Mouse (Mus musculus) thymus, postnatal 25 days (tissue): Measurements from ENCODE around the gene Akr1c14.
"Not testable (repeated sequence)": the region's sequence is repeated elsewhere in the genome, so short reads cannot be mapped to it uniquely, and the experiment has no call there.

Experiments
- DNase-seq: peaks from one replicate; pipeline ENCODE4 v3.0.0; 2022

The Akr1c14 gene

DNA sequence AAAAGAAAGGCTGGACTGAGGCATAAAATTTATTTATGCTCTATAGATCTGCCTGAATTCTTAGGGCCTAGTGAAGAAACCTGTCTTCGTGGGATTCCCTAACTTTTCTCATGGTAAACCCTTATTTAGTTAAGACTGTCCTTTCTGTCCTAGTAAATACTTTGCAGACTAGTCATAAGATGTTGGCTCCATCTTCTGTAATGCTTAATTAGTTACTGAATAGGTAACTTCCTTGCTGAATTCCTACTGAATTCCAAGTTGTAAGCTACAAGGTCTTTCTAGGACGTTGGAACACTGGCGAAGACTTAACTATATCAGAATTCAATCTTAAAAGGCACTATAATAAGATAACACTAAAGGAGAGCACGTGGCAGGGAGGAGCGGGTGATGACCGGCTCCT, 75.7 kb downstream of the Akr1c14 start:
- DNase-seq, result not testable (repeated sequence)

DNA sequence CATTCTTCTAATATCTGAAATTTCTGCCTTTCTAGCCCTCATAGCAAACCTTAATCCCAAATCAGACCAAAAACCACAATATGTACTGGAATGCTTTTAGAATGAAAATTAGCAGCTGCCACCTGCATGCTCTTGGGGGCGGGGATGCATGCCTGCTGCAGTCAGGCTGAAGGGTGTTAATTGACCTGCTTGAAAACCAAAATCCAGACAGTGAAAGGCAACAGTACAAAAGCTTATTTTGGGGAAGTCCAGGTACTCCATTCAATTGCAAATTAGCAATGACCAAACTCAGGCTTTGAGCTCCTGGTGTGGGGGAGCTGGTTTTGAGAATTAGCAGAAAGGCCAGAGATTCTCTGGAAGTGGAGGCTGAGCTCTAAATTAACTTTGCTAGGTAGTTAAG, 77.0 kb downstream of the Akr1c14 start:
- not testable (repeated sequence) for DNase-seq

DNA sequence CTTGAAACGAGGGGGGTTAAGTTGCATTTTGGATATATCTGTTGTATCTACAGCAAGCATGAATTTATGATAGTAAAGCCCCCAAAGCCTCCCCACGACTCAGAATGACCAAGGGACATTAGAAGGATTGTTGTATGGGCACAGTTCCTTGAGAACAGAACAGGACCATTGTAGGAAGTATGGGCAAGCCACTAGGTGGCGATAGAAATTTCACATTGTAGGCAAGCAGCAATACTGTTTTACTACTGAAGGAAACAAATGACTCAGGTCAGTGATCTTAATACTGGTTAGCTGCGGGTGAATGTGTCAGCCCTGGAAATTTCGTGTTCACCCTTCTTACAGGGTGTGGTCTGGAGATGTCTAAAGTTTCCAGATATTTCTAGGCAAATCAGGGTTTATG, 80.3 kb downstream of the Akr1c14 start:
- peak; percentile 5 for DNase-seq

DNA sequence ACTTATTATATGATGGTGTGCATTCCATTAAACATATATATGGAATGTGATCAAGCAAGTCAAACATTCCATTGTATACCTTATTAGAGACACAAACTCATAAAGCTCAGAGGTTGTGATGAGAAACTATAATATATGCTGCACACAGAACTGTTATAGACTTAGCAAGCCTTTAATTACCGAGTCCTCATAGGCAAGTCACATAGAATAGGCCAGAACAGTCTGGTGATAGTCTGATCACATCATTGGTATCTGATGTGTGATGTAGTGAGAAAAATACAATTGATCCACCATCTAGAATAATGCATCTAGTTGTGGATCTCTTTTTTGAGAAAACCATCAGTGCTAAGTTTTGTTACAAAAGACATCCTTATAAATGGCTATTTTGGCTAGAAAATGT, 82.5 kb downstream of the Akr1c14 start:
- no peak for DNase-seq

DNA sequence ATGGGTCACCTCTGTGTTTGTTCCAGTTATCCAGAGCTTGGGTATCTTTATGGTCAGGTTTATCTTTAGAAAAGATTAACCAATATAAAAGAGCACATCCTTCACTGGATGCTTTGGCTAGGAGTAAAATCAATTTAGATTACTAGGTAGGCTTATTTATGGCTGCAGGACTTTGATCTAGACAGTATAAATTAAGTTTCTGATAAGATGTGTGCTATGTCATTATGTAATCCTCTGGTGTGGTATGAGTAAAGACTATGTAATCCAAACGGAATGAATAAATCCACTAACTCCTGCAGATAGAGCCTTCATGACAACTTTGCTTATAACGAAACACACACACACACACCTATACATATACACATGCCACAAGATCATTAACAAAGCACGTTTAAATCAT, 82.9 kb downstream of the Akr1c14 start:
- DNase-seq, result no peak

DNA sequence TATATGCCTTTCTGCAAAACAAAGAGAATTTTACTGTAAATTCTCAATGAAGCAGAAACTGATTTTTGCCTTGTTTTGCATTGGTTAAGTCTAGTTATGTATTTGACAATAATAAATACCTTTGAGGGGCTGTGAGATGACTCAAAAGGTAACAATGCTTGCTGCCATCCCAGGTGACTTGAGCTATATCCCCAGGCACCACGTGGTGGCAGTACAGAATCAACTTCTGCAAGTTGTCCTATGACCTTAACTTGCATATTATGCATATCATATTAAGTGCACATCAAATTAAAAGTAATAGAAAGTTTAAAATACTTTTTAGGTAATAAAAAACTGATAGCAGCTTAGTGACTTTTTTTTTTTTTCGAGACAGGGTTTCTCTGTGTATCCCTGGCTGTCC, 84.3 kb downstream of the Akr1c14 start:
- DNase-seq, result peak; percentile 10
